Mouse (Mus musculus) gastrocnemius, postnatal 36 days (tissue): Measurements from ENCODE around the gene Slc35b1. TPM values are rescaled to one million over a fixed set of nuclear protein-coding genes. Genes with fewer than 3 reads are reported as not detected.
"Not testable (repeated sequence)": the region's sequence is repeated elsewhere in the genome, so short reads cannot be mapped to it uniquely, and the experiment has no call there.

Source experiments
- DNase-seq, 2 experiments: peaks; one replicate each; pipeline ENCODE4 v3.0.0; 2022
- intact Hi-C: fragments of 180-260 bp; cut with DNase I; formaldehyde crosslinking; loops from one replicate; pipeline ENCODE4 v1.15.1; 2025
- total RNA-seq, 2 experiments: library from RNA; stranded (reverse); gene quantifications; 2 replicates each; pipeline ENCODE4 v1.2.3; 2021

Gene Slc35b1
- total RNA-seq, 2 experiments from 2014 or later: 39.5 to 46.8 TPM

GRCm38 (mm10) chr11:95391201-95391600, 6.7 kb downstream of the Slc35b1 start:
- DNase-seq: no peak
- intact Hi-C loops: no loop called here

- DNase-seq: no peak
- intact Hi-C loops: no loop called here
Observed at GRCm38 (mm10) chr11:95391743-95392142, 7.3 kb downstream of the Slc35b1 start.

- no peak for DNase-seq
- intact Hi-C loops: no loop called here
Observed at GRCm38 (mm10) chr11:95392223-95392667, 7.8 kb downstream of the Slc35b1 start.

DNA sequence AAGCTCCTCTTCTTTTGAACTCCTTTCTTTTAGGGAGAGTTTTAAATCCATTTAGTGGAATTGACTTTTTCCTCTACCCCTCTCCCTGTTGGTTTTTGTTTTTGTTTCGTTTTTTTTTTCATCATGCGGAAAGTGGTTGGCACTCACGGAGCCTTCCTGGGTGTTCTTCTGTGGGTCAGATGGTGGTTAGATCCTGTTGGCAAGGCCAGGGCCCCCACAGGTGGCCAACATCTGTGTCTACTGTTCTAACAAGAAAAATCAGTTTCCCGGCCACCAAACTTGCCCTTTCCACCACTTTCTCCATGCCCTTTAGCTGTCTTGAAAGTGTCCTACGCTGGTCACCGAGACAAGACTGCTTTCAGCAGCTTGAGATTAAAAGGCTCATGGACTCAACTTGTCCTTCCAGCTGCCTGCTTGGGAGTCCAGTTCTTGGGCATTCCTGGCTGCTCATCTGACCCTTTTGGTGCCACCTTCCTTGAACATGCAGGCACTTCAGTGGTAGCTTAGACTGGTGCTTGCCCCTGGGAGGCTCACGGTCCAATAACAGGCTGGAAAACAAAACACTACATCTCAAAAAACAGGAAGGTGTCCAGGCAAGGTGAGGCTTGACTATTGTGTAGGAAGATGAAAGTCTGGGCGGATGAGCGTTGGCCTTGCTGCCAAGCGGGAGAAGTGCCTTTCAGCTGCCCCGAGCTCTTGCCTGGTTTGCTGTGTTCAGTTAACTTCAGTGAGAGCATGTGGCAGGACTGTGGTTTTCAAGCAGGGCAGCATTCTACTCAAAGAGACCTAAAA, 8.4 kb downstream of the Slc35b1 start:
- no peak for DNase-seq
- intact Hi-C loops: no loop called here

GRCm38 (mm10) chr11:95393500-95393816, 9.0 kb downstream of the Slc35b1 start:
- intact Hi-C loops: no loop called here
- DNase-seq: no peak

DNA sequence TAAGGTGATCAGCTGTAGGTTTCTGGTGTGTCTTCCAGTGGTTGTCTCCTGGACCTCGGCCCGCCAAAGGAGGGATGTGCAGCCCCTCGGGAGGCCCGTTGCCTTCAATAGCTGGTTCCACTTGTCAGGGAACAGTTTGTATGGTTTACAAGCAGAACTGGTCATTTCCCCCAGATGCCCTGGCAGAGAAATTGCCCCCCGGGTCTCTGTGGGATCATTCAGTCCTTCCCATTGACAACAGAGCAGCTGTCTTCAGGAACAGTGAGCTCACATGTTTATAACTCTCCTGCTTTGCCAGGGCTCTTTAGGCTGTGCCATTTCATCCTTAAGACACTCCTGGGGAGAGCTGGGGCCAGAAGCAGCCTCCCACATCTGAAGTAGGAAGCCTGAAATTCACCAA, 9.6 kb downstream of the Slc35b1 start:
- intact Hi-C loops: no loop called here

DNA sequence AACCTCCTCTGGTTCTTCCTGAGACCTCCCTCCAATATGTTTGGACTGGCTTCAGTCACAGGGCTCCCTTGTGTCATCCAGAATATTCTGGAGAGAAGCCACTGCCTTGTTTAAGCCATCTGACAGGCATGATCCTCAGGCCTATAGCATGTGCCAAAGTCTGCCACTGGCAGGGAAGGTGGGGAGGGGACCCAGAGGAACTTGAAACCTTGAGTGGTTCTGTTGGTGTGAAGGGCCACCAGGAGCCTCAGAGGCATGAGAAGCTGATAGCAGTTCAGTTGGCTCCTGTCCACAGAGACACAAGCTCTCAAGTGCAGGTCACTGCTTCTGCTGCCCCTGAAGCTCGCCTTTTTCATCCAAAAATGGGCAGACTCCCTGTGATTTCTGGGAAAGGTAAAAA, 12.1 kb downstream of the Slc35b1 start:
- DNase-seq: no peak
- intact Hi-C loops: loop anchor here (5.0 kb wide), 1 partner anchor 81 kb away; no protein-coding TSS in a partner anchor

More for the DNA sequence above, 9.6 kb downstream of the Slc35b1 start:
- DNase-seq: no peak

DNA sequence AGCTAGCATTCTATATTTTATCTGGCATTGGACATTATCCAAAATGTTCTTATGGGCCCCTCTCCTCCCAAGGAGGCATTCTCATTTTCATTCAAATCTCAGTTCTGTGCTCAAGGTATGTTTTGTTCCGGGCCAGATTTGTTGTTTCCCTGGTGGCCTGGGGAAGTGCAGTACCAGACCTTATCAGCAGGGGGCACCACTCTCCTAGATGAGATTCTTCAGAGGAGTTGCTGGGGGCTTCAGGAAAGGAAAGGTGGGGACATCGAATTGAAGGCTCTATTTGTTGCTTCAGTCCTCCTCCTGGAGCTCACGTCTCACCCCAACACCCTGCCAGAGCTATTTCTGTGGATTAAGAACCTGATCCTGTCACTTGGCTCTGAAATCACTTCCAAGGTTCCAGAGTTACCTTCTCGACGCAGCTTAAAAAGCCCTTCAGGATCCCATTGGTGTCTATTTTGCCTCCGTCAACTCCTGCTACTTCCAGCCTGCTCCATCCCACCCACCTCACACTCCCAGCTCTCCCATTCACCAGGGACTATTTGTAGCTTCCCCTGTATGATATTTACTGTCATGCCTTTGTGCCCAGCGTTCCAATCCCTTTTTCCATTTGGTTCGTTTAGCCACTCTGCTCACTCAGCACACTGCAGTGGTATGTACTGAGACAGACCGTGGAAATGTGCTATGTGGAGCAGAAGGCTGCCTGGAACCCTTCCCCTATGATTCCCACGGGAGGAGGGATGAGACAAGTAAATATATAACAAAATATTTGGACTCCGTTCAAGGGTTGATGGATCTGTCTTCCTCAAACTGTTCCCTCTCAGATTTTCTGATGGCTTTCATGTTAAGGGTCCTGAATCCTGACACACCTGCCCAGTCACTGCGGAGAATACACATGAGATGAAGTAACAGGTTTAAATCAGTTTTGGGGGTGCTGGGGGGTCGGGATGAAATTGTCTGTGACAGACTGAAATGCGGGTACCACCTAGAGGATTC, 13.6 kb downstream of the Slc35b1 start:
- peak; percentile 67 to 75 for DNase-seq
- intact Hi-C loops: loop anchor here (5.0 kb wide), 1 partner anchor 79 kb away; no protein-coding TSS in a partner anchor

GRCm38 (mm10) chr11:95399520-95400020, 15.1 kb downstream of the Slc35b1 start:
- no peak for DNase-seq
- intact Hi-C loops: loop anchor here (1.0 to 5.0 kb wide), 2 partner anchors 34 to 78 kb away; no protein-coding TSS in a partner anchor

DNA sequence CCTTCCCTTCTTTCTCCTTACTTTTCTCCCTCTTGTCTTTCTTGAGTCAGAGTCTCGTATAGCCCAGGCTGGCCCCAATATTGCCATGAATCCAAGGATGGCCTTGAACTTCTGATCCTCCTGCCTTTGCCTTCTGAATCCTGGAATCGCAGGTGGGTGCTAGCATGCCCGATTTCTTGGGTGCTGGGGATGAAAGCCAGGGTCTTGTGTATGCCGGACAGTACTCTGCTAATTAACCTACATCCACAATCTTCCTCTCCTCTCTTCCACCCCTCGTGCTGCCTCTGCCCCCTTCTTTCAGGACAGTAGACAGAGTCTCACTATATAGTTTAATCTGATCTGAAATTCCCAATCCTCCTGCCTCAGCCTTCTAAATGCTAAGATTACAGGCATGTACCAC, 17.1 kb downstream of the Slc35b1 start:
- DNase-seq: no peak
- intact Hi-C loops: no loop called here

DNA sequence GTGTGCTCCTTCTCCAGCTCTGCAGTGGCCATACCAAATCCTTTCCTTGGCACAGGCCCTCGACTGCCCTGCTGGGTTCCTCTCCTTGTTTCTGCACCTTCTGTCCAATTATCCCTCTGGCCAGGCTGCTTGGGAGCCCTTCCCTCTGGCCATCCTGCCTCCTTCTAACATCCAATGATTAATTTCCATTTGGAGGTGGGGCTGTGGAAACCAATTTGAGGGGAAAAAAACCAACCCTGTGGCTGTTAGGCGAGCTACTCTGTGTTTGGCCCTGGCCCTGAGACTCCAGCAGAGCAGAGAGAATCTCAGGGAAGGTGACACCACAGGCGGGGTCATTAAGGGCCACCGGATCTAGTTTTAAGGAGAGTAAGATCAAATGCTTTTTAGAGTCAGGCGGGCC, 17.7 kb downstream of the Slc35b1 start:
- intact Hi-C loops: no loop called here
- DNase-seq: no peak

GRCm38 (mm10) chr11:95402658-95403101, 18.2 kb downstream of the Slc35b1 start:
- intact Hi-C loops: no loop called here
- DNase-seq: no peak

DNA sequence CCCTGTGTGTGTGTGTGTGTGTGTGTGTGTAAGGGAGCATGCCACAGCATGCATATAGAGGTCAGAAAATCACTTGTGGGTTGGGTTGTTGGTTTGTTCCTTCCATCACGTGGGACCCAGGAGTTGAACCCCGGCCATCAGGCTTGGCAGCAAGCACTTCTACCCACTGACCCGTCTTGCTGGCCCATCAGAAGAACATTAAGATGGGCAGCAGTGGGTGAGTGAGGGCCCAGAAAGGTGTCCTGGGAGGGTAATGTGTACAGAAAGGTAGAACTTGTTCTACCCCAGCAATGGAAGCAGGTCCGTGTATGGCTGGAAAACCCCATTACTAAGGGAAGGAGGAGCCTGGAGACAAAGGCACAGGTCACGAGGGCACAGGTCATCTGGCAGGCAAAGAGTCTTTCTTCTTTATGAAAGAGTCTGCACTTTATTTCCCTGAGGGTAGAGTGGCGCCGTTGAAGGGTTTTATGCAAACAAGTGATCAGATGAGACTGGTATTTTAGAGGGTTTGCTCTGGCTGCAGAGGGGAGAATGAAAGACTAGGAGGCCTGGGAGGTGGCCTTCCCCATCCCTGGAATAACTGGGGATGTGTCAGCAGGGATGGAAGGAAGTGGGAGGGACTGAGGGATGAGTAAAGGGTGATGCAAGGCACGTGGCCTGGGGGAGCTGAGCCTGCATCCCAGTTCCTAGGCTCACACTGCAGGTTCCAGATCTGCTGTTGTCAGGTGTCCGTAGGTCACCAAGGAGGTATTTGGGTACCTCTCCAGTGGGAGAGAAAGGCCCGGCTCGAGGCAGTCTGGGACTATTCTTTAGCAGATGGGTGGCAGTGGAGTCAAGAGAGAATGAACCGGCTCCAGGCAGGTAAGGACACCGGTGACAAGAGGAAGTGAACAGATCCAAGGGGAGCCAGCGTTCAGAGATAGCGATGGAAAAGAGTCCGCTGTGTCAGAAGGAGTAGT, 19.2 kb downstream of the Slc35b1 start:
- intact Hi-C loops: no loop called here
- DNase-seq: no peak

- DNase-seq: no peak
- intact Hi-C loops: no loop called here
Observed at GRCm38 (mm10) chr11:95405771-95406170, 21.3 kb downstream of the Slc35b1 start.

DNA sequence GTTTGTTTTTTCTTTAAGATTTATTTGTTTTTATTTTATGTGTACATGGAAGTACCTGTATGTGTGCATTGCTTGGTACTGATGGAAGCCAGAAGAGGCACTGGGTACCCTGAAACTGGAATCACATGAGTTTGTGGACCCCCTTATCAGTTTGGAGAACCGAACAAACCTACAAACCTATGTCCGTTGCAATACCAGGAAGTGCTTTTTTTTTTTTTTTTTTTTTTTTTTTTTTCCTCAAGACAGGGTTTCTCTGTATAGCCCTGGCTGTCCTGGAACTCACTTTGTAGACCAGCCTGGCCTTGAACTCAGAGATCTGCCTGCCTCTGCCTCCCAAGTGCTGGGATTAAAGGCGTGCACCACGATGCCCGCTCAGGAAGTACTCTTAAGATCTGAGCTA, 21.9 kb downstream of the Slc35b1 start:
- DNase-seq, intact Hi-C loops: not testable (repeated sequence)

GRCm38 (mm10) chr11:95409450-95410112, 25.1 kb downstream of the Slc35b1 start:
- intact Hi-C loops: loop anchor here (5.0 kb wide), 1 partner anchor 53 kb away; no protein-coding TSS in a partner anchor
- DNase-seq: no peak

DNA sequence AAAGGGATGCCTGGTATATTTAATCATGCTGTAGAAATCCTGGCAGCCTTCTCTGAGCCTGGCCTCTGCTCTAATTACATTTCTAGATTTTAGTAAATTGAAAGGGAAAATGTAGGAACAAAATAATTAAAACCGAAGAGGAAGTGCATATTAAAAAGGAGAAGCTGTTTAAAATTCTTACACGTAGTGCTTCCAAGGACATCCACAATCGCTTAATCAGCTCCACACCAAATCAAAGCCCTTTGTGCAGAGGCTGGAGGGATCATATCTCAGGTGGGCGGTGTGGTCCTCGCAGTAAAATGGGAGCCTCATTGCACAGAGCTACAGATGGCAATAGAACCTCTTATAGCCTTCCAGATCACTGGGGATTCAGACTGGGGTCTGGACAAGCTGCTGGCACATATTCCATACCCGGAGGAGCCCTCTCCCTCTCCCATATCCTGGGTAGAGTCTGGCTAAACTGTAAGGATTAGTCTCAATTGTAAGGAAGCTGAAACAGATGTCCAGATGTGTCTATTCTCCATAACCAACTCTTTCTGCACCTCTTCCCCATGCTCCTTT, 27.0 kb downstream of the Slc35b1 start:
- intact Hi-C loops: loop anchor here (5.0 kb wide), 1 partner anchor 51 kb away; no protein-coding TSS in a partner anchor
- DNase-seq: no peak

GRCm38 (mm10) chr11:95412615-95413014, 28.1 kb downstream of the Slc35b1 start:
- intact Hi-C loops: loop anchor here (5.0 kb wide), 1 partner anchor 50 kb away; no protein-coding TSS in a partner anchor
- DNase-seq: no peak
